Mouse (Mus musculus) G1E-ER4 (cell line): ENCODE data around the gene Elmsan1. TPM values are rescaled to one million over a fixed set of nuclear protein-coding genes. Genes with fewer than 3 reads are reported as not detected.
"Not testable (repeated sequence)": the region's sequence is repeated elsewhere in the genome, so short reads cannot be mapped to it uniquely, and the experiment has no call there.

Source experiments
- GATA1 ChIP-seq: IDR thresholded peaks from one replicate; pipeline ENCODE4 v1.8.0; 2012; ENCODE audit warnings: low read length, inconsistent platforms
- polyA plus RNA-seq: library from polyadenylated mRNA; stranded (reverse); fragments of >175 nt; gene quantifications from 2 replicates; pipeline ENCODE4 v1.2.3, GENCODE M21; 2012

Elmsan1 gene
- polyA plus RNA-seq, 1 experiment: 107 TPM

DNA sequence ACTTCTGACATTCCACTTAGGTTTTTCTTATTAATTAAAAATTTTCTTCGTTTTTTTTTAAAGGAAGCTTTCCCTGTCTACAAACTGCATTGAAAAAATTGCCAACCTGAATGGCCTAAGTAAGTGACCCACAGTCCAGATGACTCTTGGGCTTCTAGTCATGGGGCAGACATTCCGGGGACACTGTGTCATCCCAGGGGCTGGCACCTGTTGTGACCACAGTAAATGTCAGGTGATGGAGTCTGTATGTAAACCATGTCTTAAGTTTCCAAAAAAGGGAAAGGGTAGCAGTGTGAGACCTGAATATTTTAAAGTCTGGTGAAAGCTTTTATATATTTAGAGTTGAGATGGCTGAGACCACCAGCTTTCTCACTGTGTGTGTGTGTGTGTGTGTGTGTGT is 91.8 kb downstream of the Elmsan1 start:
- TF ChIP-seq GATA1: no peak

DNA sequence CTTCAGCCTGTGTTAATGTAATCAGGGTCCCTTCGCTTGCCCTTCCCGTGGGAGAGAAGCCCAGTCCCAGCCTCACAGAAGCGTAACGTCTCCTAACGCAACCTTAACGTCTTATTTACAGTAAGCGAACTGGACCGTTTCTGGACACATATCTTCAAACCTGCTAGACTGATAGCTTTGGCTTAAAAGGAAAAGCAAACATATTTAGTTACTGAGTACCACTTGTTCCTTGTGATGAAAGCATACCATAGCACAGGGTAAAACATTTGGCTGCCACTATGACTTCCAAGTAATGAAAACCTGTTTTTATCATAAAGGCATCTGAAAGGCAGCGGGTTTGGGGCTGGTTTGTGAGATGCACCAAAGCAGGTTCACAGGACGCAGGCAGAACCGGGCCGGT is 92.8 kb downstream of the Elmsan1 start:
- no peak for TF ChIP-seq GATA1

DNA sequence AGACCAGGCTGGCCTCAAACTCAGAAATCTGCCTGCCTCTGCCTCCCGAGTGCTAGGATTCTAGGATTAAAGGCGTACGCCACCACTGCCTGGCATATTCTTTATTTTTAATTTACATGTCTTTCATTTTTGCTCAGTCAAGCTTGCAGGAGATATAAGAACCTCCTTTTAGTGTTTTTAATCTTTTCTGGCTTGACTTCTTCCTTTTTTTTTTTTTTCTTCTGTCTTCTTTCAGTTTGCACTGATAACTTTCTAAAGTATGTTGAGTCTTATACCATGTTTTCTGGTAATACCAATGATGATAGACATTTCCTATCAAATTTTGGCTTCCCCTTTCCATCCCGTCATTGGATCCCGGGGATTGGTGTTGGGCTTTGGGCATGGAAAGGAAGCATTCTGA is 99.1 kb downstream of the Elmsan1 start:
- no peak for TF ChIP-seq GATA1

DNA sequence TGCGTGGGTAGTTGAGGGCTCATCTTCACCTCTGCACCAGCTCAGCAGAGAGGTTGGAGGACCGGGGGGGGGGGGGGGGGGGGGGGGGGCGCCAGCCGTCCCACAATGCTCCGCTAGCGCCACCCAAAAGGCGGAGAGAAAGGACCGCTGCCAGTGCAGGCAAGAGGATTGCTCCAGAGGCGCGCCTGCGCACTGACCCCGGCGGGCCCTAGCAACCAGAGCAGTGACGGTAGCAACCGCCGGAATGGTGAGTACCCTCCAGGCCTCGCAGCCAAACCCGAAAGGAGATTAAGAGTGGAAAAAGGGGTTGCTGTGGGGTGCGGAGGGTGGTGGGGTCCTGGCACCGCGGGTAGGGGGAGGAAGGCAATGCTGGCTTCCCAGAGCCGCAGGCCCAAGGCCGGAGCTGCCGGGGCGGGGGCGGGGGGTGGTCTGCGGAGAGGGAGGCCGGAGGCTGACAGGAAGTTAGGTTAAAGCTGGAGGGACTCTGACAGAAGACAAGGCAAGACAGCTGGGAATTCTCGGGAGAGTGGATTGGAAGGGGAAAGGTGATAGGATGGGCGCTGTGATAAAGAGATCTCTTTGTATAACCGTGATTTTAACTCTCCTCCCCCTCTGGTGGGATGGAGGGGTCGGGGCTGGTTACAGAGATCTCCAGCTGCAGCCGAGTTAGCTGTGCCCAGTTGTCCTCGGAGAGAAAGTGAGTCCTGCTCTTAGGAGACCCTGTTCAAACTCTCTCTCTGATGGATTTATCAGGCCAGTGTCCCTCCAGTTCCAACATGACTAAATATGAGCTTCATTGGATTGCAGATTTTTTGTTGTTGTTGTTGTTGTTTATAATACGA is 104.3 kb downstream of the Elmsan1 start, which contains the start of gene Dnal1:
Gene Dnal1, plus strand, starts transcription at position 214 of the 842 bp plus-strand sequence.
- TF ChIP-seq GATA1: no peak

DNA sequence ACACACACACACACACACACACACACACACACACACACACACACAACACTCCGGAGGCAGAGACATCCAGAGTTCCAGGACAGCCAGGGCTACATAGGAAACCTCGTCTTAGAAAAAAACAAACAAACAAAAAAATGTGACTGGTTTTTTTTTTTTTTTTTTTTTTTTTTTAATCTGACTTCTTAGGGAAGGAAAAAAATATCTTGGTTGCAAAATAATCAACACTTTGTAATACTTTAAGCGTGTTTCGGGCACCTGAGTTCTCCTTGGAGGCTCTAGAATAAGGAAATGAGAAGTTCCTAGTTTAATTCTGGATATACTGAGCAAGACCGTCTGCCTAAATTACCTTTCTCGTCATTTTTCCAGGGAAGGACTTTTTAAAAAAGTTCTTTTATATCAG is 105.0 kb downstream of the Elmsan1 start:
- no peak for TF ChIP-seq GATA1

DNA sequence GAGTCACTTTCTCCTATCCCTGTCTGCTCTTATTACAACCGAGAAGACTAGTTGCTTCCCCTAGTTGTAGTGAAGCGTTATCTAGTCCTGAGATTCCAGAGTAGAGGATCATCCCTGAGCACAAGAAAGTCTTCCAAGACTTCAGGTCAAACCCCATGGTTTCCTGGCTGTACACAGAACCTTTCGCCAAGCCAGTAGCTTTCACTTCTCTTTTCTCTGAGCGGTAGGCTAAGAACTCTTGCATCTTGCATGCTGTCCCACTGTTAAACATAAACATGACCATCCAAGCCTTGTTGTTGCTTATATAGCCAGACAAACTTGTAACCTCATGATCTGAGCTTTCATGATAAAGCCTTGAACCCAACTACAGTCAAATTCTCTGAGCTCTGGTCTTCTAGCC is 107.9 kb downstream of the Elmsan1 start:
- TF ChIP-seq GATA1: no peak

DNA sequence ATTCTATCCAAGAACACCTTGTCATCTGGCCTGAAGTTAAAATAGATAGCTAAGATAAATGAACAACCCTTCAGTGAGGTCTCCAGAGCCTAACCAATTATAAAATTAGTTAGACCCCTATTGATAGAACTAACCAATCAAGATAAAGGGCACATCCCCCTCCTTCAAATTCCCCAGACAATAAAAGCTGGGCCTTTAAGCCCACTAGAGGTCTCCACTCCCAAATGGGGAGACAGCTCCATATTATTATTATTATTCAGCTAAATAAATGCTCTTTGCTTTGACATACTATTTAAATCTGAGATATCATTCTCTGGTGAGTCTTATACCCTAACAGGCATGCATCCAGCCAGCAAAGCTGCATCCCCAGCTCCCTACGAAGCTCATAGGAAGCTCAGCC is 108.8 kb downstream of the Elmsan1 start:
- no peak for TF ChIP-seq GATA1

DNA sequence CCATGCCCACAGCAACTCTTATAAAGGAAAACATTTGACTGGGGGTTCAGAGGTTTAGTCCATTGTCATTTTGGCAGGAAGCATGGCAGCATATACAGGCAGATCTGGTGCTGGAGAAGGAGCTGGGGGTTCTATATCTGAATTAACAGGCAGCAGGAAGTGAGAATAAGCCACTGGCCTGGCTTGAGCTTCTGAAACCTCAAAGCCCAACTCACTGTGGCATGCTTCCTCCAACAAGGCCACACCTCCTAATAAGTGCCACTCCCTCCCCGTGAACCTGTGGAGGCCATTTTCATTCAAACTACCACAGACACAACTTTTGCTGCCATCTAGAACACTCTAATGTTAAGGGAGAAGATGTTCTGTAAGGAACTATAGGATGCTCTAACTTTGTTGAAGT is 111.0 kb downstream of the Elmsan1 start:
- no peak for TF ChIP-seq GATA1

DNA sequence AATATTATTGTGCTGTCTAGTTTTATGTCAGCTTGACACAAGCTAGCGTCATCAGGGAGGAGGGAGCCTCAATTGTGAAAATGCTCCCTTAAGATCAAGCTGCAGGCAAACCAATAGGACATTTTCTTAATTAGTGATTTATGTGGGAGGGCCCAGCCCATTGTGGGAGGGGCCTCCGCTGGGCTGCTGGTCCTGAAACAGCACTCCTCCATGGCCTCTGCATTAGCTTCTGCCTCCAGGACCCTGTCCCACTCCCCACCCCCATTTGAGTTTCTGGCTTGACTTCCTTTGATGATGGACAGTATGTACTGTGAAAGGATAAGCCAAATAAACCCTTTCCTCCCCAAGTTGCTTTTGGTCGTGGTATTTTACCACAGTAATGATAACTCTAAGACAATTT is 111.7 kb downstream of the Elmsan1 start:
- no peak for TF ChIP-seq GATA1

DNA sequence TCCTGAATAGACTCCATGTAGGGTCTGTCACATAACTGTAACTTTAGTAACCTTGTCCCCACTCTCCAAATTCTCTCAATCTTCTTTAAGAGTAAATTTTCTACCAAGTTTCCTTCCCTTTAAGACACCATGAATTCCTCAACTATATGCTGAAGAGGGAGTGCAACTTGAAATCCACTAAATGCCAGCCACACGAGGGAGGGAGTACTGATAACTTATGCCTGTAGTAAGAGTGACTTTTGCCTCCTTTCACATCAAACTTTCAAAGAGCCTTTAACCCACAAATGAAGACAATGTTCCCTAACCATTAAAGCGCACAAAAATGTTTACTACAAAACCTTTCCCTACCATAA is 117.2 kb downstream of the Elmsan1 start:
- no peak for TF ChIP-seq GATA1

DNA sequence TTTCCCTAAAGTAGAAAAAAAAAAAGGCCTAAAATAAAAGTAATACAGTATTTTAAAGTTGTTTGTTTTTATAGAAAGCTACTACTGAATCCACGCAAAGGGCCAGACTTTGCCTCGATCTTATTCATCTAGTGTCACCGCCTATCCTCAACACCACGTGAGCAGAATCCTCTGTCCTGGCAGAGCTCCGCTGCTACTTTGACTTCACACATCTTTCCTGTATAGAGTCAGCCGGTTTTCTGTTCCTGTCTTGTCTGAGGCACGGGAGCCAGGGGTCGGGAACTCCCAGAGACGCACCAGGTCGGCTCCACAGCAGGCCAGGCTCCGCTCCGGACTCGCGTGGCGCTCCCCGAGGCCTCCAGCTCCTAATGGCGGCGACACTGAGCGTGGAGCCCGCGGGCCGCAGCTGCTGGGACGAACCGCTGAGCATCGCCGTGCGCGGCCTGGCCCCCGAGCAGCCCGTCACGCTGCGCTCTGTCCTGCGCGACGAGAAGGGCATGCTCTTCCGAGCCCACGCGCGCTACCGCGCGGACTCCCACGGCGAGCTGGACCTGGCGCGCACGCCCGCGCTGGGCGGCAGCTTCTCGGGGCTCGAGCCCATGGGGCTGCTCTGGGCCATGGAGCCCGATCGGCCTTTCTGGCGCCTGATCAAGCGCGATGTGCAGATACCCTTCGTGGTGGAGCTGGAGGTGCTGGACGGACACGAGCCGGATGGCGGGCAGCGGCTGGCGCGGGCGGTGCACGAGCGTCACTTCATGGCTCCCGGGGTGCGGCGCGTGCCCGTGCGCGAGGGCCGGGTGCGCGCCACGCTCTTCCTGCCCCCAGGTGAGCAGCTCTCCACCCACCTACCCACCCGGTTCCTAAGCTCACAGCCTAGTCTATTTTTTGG is 117.8 kb downstream of the Elmsan1 start, which contains the start of gene Acot6:
Gene Acot6, plus strand, starts transcription at position 51 of the 889 bp plus-strand sequence.
- not testable (repeated sequence) for TF ChIP-seq GATA1

DNA sequence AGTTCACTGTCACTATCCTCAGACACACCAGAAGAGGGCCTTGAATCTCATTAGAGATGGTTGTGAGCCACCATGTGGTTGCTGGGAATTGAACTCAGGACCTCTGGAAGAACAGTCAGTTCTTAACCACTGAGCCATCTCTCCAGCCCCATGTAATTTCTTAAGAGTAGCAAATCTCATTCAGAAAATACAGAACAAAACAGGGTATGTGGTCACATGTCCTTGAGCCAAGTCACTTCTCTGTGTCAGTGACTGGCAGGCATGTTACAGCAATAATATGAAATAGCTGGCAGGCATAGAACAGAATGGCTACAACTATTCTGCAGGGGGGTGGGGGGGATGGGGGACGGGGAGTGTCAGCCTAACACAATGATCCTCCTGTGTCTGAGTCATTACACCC is 118.6 kb downstream of the Elmsan1 start:
- no peak for TF ChIP-seq GATA1

DNA sequence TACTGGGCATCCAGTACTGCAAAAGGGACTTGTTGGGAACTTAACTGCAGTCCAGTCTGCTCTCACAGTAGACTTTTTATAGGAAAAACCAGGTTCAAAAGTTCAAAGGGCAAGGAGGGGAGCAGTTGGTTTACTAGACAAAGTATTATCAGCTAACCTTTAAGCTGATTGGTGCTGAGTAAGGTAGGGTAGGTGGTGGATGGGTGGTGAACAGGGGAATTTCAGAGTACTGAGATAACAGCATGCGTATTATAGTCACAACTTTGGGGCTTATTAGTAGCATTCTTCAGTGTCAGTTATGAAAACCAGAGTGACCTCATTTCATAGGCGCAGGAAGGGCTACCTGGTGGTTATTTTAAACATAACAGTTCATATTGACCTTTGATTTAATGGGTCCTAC is 119.1 kb downstream of the Elmsan1 start:
- TF ChIP-seq GATA1: no peak

Other genes with a start within 250 kb of the Elmsan1 start
- not detected in 2 replicates for gene Heatr4, start 234.0 kb downstream of the Elmsan1 start, polyA plus RNA-seq
- not detected in 2 replicates for gene Acot2, start 231.0 kb downstream of the Elmsan1 start, polyA plus RNA-seq
- gene Acot1, start 209.4 kb downstream of the Elmsan1 start, polyA plus RNA-seq: not detected in 2 replicates
- not detected in 2 replicates for gene Acot4, start 180.5 kb downstream of the Elmsan1 start, polyA plus RNA-seq
- not detected in 2 replicates for gene Gm49366, start 179.9 kb downstream of the Elmsan1 start, polyA plus RNA-seq
- not detected in 2 replicates for gene Acot3, start 166.7 kb downstream of the Elmsan1 start, polyA plus RNA-seq
- gene Acot5, start 149.6 kb downstream of the Elmsan1 start, polyA plus RNA-seq: not detected in 2 replicates
- gene Acot6, start 118.2 kb downstream of the Elmsan1 start, polyA plus RNA-seq: not detected in 2 replicates
- gene Dnal1, start 104.5 kb downstream of the Elmsan1 start, polyA plus RNA-seq: not detected in 2 replicates
- 0.11 and 0.14 TPM in 2 replicates for gene Pnma1, start 70.4 kb downstream of the Elmsan1 start, polyA plus RNA-seq
- gene Ptgr2, start 66.4 kb upstream of the Elmsan1 start, polyA plus RNA-seq: 5.6 and 6.2 TPM in 2 replicates
- 1.5 and 1.8 TPM in 2 replicates for gene Zfp410, start 98.0 kb upstream of the Elmsan1 start, polyA plus RNA-seq
- gene Coq6, start 142.8 kb upstream of the Elmsan1 start, polyA plus RNA-seq: 13.2 and 43.2 TPM in 2 replicates
- 0.21 and 0.38 TPM in 2 replicates for gene Fam161b, start 143.0 kb upstream of the Elmsan1 start, polyA plus RNA-seq
- 1.2 and 3.0 TPM in 2 replicates for gene Entpd5, start 190.1 kb upstream of the Elmsan1 start, polyA plus RNA-seq
- 1.0 and 1.6 TPM in 2 replicates for gene Bbof1, start 190.2 kb upstream of the Elmsan1 start, polyA plus RNA-seq
- 51.6 and 66.6 TPM in 2 replicates for gene Rnf113a2, start 198.3 kb upstream of the Elmsan1 start, polyA plus RNA-seq
- 3.9 and 5.5 TPM in 2 replicates for gene Aldh6a1, start 232.1 kb upstream of the Elmsan1 start, polyA plus RNA-seq
- gene Lin52, start 232.5 kb upstream of the Elmsan1 start, polyA plus RNA-seq: 0.38 and 0.50 TPM in 2 replicates